Mouse (Mus musculus) forebrain, embryonic 11.5 days (tissue): ENCODE data around the gene Pskh1. TPM values are rescaled to one million over a fixed set of nuclear protein-coding genes. Genes with fewer than 3 reads are reported as not detected.

Experiments
- ATAC-seq: fragments of 200-750 bp; cut with Nextera tagmentation; replicated peaks from 2 replicates; pipeline ENCODE4 v1.8.0; 2017; ENCODE audit warnings: moderate TSS enrichment; ENCODE audit not compliant: low FRiP score
- DNase-seq: peaks from one replicate; pipeline ENCODE4 v3.0.0-alpha.2; 2017; ENCODE audit warnings: low spot score
- H3K27ac ChIP-seq: fragments of 300-500 bp; sonication (generic); 2 replicates; pipeline ENCODE4 v1.5.1; 2014; ENCODE audit warnings: low read depth, low read length
- H3K27me3 ChIP-seq: fragments of 300-500 bp; sonication (generic); 2 replicates; pipeline ENCODE4 v1.6.1; 2014; ENCODE audit warnings: mild to moderate bottlenecking, low read length, mixed read lengths; ENCODE audit not compliant: control insufficient read depth, insufficient read depth
- H3K36me3 ChIP-seq: fragments of 300-500 bp; sonication (generic); 2 replicates; pipeline ENCODE4 v1.6.1; 2014; ENCODE audit warnings: mild to moderate bottlenecking, low read length, moderate library complexity, mixed read lengths; ENCODE audit not compliant: control insufficient read depth, insufficient read depth
- H3K4me1 ChIP-seq: fragments of 300-500 bp; sonication (generic); replicated peaks from 2 replicates; pipeline ENCODE4 v1.6.1; 2014; ENCODE audit warnings: low read length, mixed read lengths; ENCODE audit not compliant: control insufficient read depth, insufficient read depth
- H3K4me2 ChIP-seq: fragments of 300-500 bp; sonication (generic); 2 replicates; pipeline ENCODE4 v1.6.1; 2014; ENCODE audit warnings: low read depth, mild to moderate bottlenecking, low read length, moderate library complexity, mixed read lengths; ENCODE audit not compliant: severe bottlenecking
- H3K4me3 ChIP-seq: fragments of 300-500 bp; sonication (generic); 2 replicates; pipeline ENCODE4 v1.5.1; 2014; ENCODE audit warnings: low read depth, low read length
- H3K9ac ChIP-seq: fragments of 300-500 bp; sonication (generic); 2 replicates; pipeline ENCODE4 v1.6.1; 2014; ENCODE audit warnings: low read length
- H3K9me3 ChIP-seq: fragments of 300-500 bp; sonication (generic); 2 replicates; pipeline ENCODE4 v1.6.1; 2016; ENCODE audit warnings: low read length, mixed read lengths; ENCODE audit not compliant: control insufficient read depth
- WGBS: fragments of 180-500 bp; shearing (Covaris S2); extraction: QIAGEN DNeasy Blood & Tissue Kit; methylation state at CpG from one replicate; pipeline ENCODE4 v1.1.7; 2014; 5-methylcytosine and 5-hydroxymethylcytosine counted together
- polyA plus RNA-seq: library from polyadenylated mRNA; unstranded; fragments of >200 nt; fragmentation: Nextera tagmentation; extraction: Ambion mirVana; gene quantifications from 2 replicates; pipeline ENCODE4 v1.2.1, GENCODE M21; 2014

Gene Pskh1
- polyA plus RNA-seq, 1 experiment from 2014 or later, result 23.1 TPM

- ATAC-seq (no peak), DNase-seq (no peak)
- H3K4me1 ChIP-seq, result no peaks in the 10 kb centered on the region
- no peaks in the 10 kb centered on the region; the same call in 1 of the 2 replicates for H3K36me3 ChIP-seq
- WGBS, result 92% methylated on average over 3 of the region's 3 CpGs
- no peak overlapping the region for H3K27ac ChIP-seq
- no peaks in the 10 kb centered on the region for H3K27me3 ChIP-seq
- no peak overlapping the region for H3K4me3 ChIP-seq
- H3K9ac ChIP-seq, result no peak overlapping the region
- no peak overlapping the region for H3K4me2 ChIP-seq
- no peaks in the 10 kb centered on the region for H3K9me3 ChIP-seq
Observed at GRCm38 (mm10) chr8:105919390-105919789, 19.1 kb downstream of the Pskh1 start.

- 67% methylated on average over 3 of the region's 3 CpGs for WGBS
- H3K9ac ChIP-seq, result no peak overlapping the region
Observed at GRCm38 (mm10) chr8:105925123-105925522, 24.9 kb downstream of the Pskh1 start.

GRCm38 (mm10) chr8:105930602-105931001 lies 30.4 kb downstream of the Pskh1 start:
- H3K4me2 ChIP-seq, result no peak overlapping the region
- no peaks in the 10 kb centered on the region for H3K4me1 ChIP-seq
- no peaks in the 10 kb centered on the region for H3K27me3 ChIP-seq
- peak; percentile 90 for DNase-seq
- H3K36me3 ChIP-seq, result no peaks in the 10 kb centered on the region
- H3K9ac ChIP-seq, result peak overlapping the region; percentile 51
- ATAC-seq, result peak; percentile 71; the same call in 1 of the 2 replicates
- WGBS, result 18% methylated on average over 8 of the region's 8 CpGs
- no peaks in the 10 kb centered on the region for H3K9me3 ChIP-seq
- H3K4me3 ChIP-seq, result no peak overlapping the region
- no peak overlapping the region for H3K27ac ChIP-seq

More at GRCm38 (mm10) chr8:105925123-105925522, 24.9 kb downstream of the Pskh1 start:
- no peak for ATAC-seq
- Histone ChIP-seq H3K27ac (no peak overlapping the region), H3K9me3 (no peaks in the 10 kb centered on the region), H3K27me3 (no peaks in the 10 kb centered on the region), H3K4me3 (no peak overlapping the region), H3K4me1 (no peaks in the 10 kb centered on the region), H3K36me3 (no peaks in the 10 kb centered on the region), H3K4me2 (no peak overlapping the region)
- DNase-seq, result no peak

GRCm38 (mm10) chr8:105931271-105931670 lies 31.0 kb downstream of the Pskh1 start:
- Histone ChIP-seq H3K4me1 (peaks cover 2% of the 10 kb centered on the region; the same call in 1 of the 2 replicates), H3K27me3 (no peaks in the 10 kb centered on the region), H3K4me3 (no peak overlapping the region), H3K27ac (no peak overlapping the region), H3K9me3 (no peaks in the 10 kb centered on the region), H3K4me2 (no peak overlapping the region), H3K9ac (no peak overlapping the region), H3K36me3 (no peaks in the 10 kb centered on the region)
- ATAC-seq (no peak), DNase-seq (no peak)
- 91% methylated on average over 3 of the region's 3 CpGs for WGBS

GRCm38 (mm10) chr8:105932525-105932924 lies 32.3 kb downstream of the Pskh1 start:
- no peaks in the 10 kb centered on the region for H3K36me3 ChIP-seq
- ATAC-seq, result no peak
- no peak overlapping the region for H3K4me2 ChIP-seq
- no peak for DNase-seq
- 91% methylated on average over 11 of the region's 11 CpGs for WGBS
- H3K9ac ChIP-seq, result no peak overlapping the region
- H3K27me3 ChIP-seq, result no peaks in the 10 kb centered on the region
- no peaks in the 10 kb centered on the region for H3K9me3 ChIP-seq
- peaks cover 4% of the 10 kb centered on the region; the same call in 1 of the 2 replicates for H3K4me1 ChIP-seq
- H3K27ac ChIP-seq, result no peak overlapping the region
- H3K4me3 ChIP-seq, result no peak overlapping the region

GRCm38 (mm10) chr8:105933762-105934161 lies 33.5 kb downstream of the Pskh1 start, which contains the start of gene Ctrl:
Gene Ctrl, minus strand, starts transcription at chr8:105933862.
- H3K27me3 ChIP-seq, result no peaks in the 10 kb centered on the region
- no peak within 1 kb of the TSS for H3K9ac ChIP-seq
- H3K4me3 ChIP-seq, result no peak within 1 kb of the TSS
- no peak within 1 kb of the TSS for H3K27ac ChIP-seq
- no peaks in the 10 kb centered on the region for H3K9me3 ChIP-seq
- WGBS, result 100% methylated on average over 2 of the region's 2 CpGs
- H3K4me2 ChIP-seq, result no peak within 1 kb of the TSS
- H3K4me1 ChIP-seq, result peaks cover 6% of the 10 kb centered on the region; the same call in 1 of the 2 replicates
- no peak for ATAC-seq
- DNase-seq, result peak; percentile 32
- no peaks in the 10 kb centered on the region for H3K36me3 ChIP-seq

GRCm38 (mm10) chr8:105935105-105935504 lies 34.9 kb downstream of the Pskh1 start:
- Histone ChIP-seq H3K27me3 (no peaks in the 10 kb centered on the region), H3K27ac (no peak overlapping the region), H3K9me3 (no peaks in the 10 kb centered on the region), H3K36me3 (no peaks in the 10 kb centered on the region), H3K9ac (no peak overlapping the region), H3K4me3 (no peak overlapping the region), H3K4me1 (peaks cover 6% of the 10 kb centered on the region; the same call in 1 of the 2 replicates), H3K4me2 (no peak overlapping the region)
- DNase-seq, result no peak
- no peak for ATAC-seq
- 88% methylated on average over 6 of the region's 6 CpGs for WGBS

GRCm38 (mm10) chr8:105935863-105936603 lies 35.8 kb downstream of the Pskh1 start:
- H3K27ac ChIP-seq, result no peak overlapping the region
- peaks cover 6% of the 10 kb centered on the region; the same call in 1 of the 2 replicates for H3K4me1 ChIP-seq
- no peaks in the 10 kb centered on the region for H3K9me3 ChIP-seq
- H3K36me3 ChIP-seq, result no peaks in the 10 kb centered on the region
- no peaks in the 10 kb centered on the region for H3K27me3 ChIP-seq
- ATAC-seq (no peak), DNase-seq (no peak)
- H3K4me3 ChIP-seq, result peak overlapping the region; percentile 49
- H3K9ac ChIP-seq, result peak overlapping the region; percentile 84
- WGBS, result 27% methylated on average over 7 of the region's 7 CpGs
- peak overlapping the region; percentile 97 for H3K4me2 ChIP-seq
